In the genomic region with DNA sequence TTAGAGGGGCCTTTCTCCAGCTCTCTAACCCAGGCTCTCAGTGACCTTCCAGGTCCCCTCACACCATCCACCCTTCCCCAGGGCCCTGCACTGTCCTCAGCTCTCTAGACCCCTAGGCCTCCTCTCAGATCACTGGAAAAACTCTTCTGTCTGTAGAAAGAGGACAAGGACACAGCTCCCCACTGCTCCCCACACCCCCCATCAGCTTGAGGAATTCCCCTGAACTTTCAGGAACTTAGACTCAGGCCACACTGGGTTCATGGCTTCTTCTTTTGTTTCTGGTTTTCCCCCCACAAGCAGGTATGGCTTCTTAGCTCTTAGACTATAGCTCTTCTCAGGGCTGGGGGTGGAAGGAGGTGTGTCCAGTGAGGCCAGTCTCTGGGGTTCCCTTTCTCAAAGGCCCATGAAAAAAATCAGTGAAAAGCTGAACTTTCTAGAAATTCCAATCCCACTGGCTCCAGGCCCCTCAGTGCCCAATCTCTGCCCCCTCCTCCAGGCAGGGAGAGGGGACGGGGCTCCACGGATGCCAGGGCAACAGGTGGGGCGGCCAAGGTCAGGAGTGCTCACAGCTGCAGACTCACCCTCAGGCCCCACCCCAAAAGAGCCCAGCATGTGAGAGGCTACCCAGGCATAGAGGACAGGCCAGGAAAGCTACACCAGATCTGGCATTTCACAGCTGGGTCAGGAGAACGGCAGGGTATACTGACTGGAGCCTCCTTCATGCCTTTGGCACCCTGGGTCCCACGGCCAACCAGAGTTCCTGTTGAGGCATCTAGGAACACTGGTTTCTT, we compare ENCODE assay signal across 11 mouse cellular contexts. TPM values are rescaled to one million over a fixed set of nuclear protein-coding genes. Genes with fewer than 3 reads are reported as not detected.
DNase-seq lines count a peak whose midpoint lies in the region; ATAC-seq and TF ChIP-seq lines count a peak whose summit lies in the region.
"Had no signal": no experiment of that assay in that cellular context is flagged by ENCODE, and none has a peak within 500 bp of the region (broad histone marks: within the 10 kb centered on the region; RNA-seq: fewer than 3 reads in every experiment).

No protein-coding gene starts in this region.

- no peak for DNase-seq in heart, postnatal 25 days (ENCODE audit: low spot score)
- no peak for DNase-seq in lung, postnatal 4 days
- DNase-seq in embryonic facial prominence, embryonic 10.5 days (ENCODE audit: low spot score) = no peak
- DNase-seq in midbrain, embryonic 11.5 days (ENCODE audit: low spot score, missing footprints) = no peak
- DNase-seq in urinary bladder, postnatal 14 days (ENCODE audit: low spot score) = no peak
- DNase-seq: cerebellum, postnatal 14 days had no signal

- peaks cover 22% of the 10 kb centered on the region for H3K4me1 ChIP-seq in heart, embryonic 11.5 days (ENCODE audit: control insufficient read depth, insufficient read depth, low read length)
- H3K4me1 ChIP-seq in lung, embryonic 15.5 days = peaks cover 40% of the 10 kb centered on the region
- H3K4me1 ChIP-seq in embryonic facial prominence, embryonic 10.5 days = peaks cover 62% of the 10 kb centered on the region
- peaks cover 5% of the 10 kb centered on the region for H3K4me1 ChIP-seq in midbrain, embryonic 11.5 days (ENCODE audit: control insufficient read depth, insufficient read depth, low read length)

- H3K4me2 ChIP-seq in heart, embryonic 11.5 days = no peak overlapping the region
- no peak overlapping the region for H3K4me2 ChIP-seq in lung, embryonic 15.5 days
- H3K4me2 ChIP-seq in myocyte (ENCODE audit: low read depth) = no peak overlapping the region
- H3K4me2 ChIP-seq in midbrain, embryonic 11.5 days = no peak overlapping the region
- H3K4me2 ChIP-seq: midbrain, embryonic 12.5 days had no signal

- ATAC-seq in heart, embryonic 11.5 days (replicated peaks; ENCODE audit: insufficient number of reproducible peaks, low FRiP score, low TSS enrichment) = no peak
- ATAC-seq in lung, embryonic 15.5 days (ENCODE audit: borderline replicate concordance, extremely low read depth, low FRiP score, low TSS enrichment) = no peak
- no peak for ATAC-seq in midbrain, embryonic 11.5 days (ENCODE audit: low FRiP score)
- ATAC-seq: forebrain, embryonic 14.5 days had no signal

- H3K9me3 ChIP-seq in heart, embryonic 11.5 days (replicated peaks; ENCODE audit: control insufficient read depth, low read length) = no peaks in the 10 kb centered on the region
- no peaks in the 10 kb centered on the region for H3K9me3 ChIP-seq in lung, embryonic 15.5 days
- H3K9me3 ChIP-seq in embryonic facial prominence, embryonic 10.5 days = no peaks in the 10 kb centered on the region; the same call in 1 of the 2 replicates
- no peaks in the 10 kb centered on the region for H3K9me3 ChIP-seq in midbrain, embryonic 11.5 days (ENCODE audit: control insufficient read depth, low read length)
- H3K9me3 ChIP-seq: midbrain, embryonic 12.5 days had no signal

- no peak overlapping the region for H3K9ac ChIP-seq in heart, embryonic 11.5 days (ENCODE audit: low read depth, low read length)
- H3K9ac ChIP-seq in lung, embryonic 15.5 days = no peak overlapping the region
- no peak overlapping the region for H3K9ac ChIP-seq in midbrain, embryonic 11.5 days (ENCODE audit: low read length)
- H3K9ac ChIP-seq: midbrain, embryonic 12.5 days had no signal

- H3K27me3 ChIP-seq in heart, embryonic 11.5 days (ENCODE audit: control insufficient read depth, insufficient read depth, low read length) = no peaks in the 10 kb centered on the region
- no peaks in the 10 kb centered on the region for H3K27me3 ChIP-seq in lung, embryonic 15.5 days
- H3K27me3 ChIP-seq in embryonic facial prominence, embryonic 10.5 days (replicated peaks; ENCODE audit: low read depth, poor library complexity, severe bottlenecking) = no peaks in the 10 kb centered on the region
- H3K27me3 ChIP-seq in myocyte (ENCODE audit: control insufficient read depth, insufficient read depth, insufficient read length) = no peaks in the 10 kb centered on the region
- no peaks in the 10 kb centered on the region for H3K27me3 ChIP-seq in midbrain, embryonic 11.5 days (ENCODE audit: control insufficient read depth, insufficient read depth, low read length)
- H3K27me3 ChIP-seq: midbrain, embryonic 12.5 days had no signal

- peaks cover 50% of the 10 kb centered on the region for H3K79me2 ChIP-seq in myocyte (ENCODE audit: control insufficient read depth, insufficient read depth)

- intact Hi-C loops in heart, postnatal 25 days (cut with DNase I) = no loop called here

- H3K4me3 ChIP-seq in heart, embryonic 11.5 days (ENCODE audit: low read depth, low read length) = no peak overlapping the region
- H3K4me3 ChIP-seq in lung, embryonic 15.5 days = no peak overlapping the region
- no peak overlapping the region for H3K4me3 ChIP-seq in embryonic facial prominence, embryonic 10.5 days
- no peak overlapping the region for H3K4me3 ChIP-seq in myocyte
- H3K4me3 ChIP-seq in midbrain, embryonic 11.5 days (ENCODE audit: low read depth, low read length) = no peak overlapping the region
- H3K4me3 ChIP-seq: midbrain, embryonic 12.5 days had no signal

- WGBS in heart, embryonic 11.5 days (ENCODE audit: insufficient replicate concordance) = 71% methylated on average over 5 of the region's 5 CpGs
- 52% methylated on average over 5 of the region's 5 CpGs for WGBS in lung, embryonic 15.5 days
- 52% methylated on average over 5 of the region's 5 CpGs for WGBS in embryonic facial prominence, embryonic 10.5 days
- WGBS in midbrain, embryonic 11.5 days = 59% methylated on average over 5 of the region's 5 CpGs

- no peak for TF ChIP-seq POLR2A in myocyte (IDR thresholded peaks at IDR 0.05; ENCODE audit: insufficient read length, low read depth)

- H3ac ChIP-seq in myocyte (ENCODE audit: control insufficient read depth, insufficient read length) = no peak overlapping the region

- H3K36me3 ChIP-seq in heart, embryonic 11.5 days (ENCODE audit: control insufficient read depth, insufficient read depth, low read length) = no peaks in the 10 kb centered on the region
- H3K36me3 ChIP-seq in lung, embryonic 15.5 days = no peaks in the 10 kb centered on the region
- peaks cover under 1% of the 10 kb centered on the region; the same call in 1 of the 2 replicates for H3K36me3 ChIP-seq in embryonic facial prominence, embryonic 10.5 days (replicated peaks)
- no peaks in the 10 kb centered on the region for H3K36me3 ChIP-seq in myocyte (ENCODE audit: control insufficient read depth, insufficient read depth)
- no peaks in the 10 kb centered on the region for H3K36me3 ChIP-seq in midbrain, embryonic 11.5 days (ENCODE audit: control insufficient read depth, insufficient read depth, low read length)
- H3K36me3 ChIP-seq: midbrain, embryonic 12.5 days had no signal

- 0 out of 2 replicates have a peak overlapping the region, but pooled peaks have one; percentile 15 for H3K27ac ChIP-seq in heart, embryonic 11.5 days (ENCODE audit: low read depth, low read length)
- peak overlapping the region; percentile 30; the same call in 1 of the 2 replicates for H3K27ac ChIP-seq in lung, embryonic 15.5 days
- H3K27ac ChIP-seq in embryonic facial prominence, embryonic 10.5 days (replicated peaks) = peak overlapping the region; percentile 72
- H3K27ac ChIP-seq in midbrain, embryonic 11.5 days (ENCODE audit: low read depth, low read length) = no peak overlapping the region
- H3K27ac ChIP-seq: midbrain, embryonic 12.5 days had no signal

TF ChIP-seq in myocyte, 11 proteins besides CTCF, POLR2A, EP300 and RAD21:
- no peak for TF ChIP-seq MAX (IDR thresholded peaks at IDR 0.05; ENCODE audit: low read depth)
- TF ChIP-seq MYOG (IDR thresholded peaks at IDR 0.05; ENCODE audit: control insufficient read depth in 1 of 3, insufficient read depth in 1 of 3, insufficient read length in 2 of 3, low read depth in 2 of 3) = peak in 2 of 3 experiments; percentile 65 to 93
- TF ChIP-seq TCF3 (IDR thresholded peaks at IDR 0.05; ENCODE audit: insufficient read length, low read depth) = peak; percentile 22
- peak in 2 of 3 experiments; percentile 55 to 89 for TF ChIP-seq MYOD1 (IDR thresholded peaks at IDR 0.05; ENCODE audit: control insufficient read depth in 1 of 3, insufficient read length in 2 of 3, low read depth in 2 of 3)

RNA-seq across cellular contexts. Expression of gene Vav2, which starts 21.5 kb away (rescaled TPM):
- 3.4 and 4.7 TPM in 2 replicates for polyA plus RNA-seq in heart, embryonic 11.5 days (2014; fragmentation: Nextera tagmentation; extraction: Ambion mirVana)
- 10 to 100 TPM; 12.7 to 13.6 TPM for total RNA-seq in heart, postnatal 25 days (2021)
- 9.0 and 9.7 TPM in 2 replicates for polyA plus RNA-seq in lung, embryonic 15.5 days (2015; fragmentation: Nextera tagmentation; extraction: Ambion mirVana)
- 10.3 and 11.3 TPM in 2 replicates for polyA plus RNA-seq in embryonic facial prominence, embryonic 10.5 days (2016; fragmentation: Nextera tagmentation; extraction: Ambion mirVana)
- polyA plus RNA-seq in myocyte (2012; fragmentation: generic; extraction: Trizol) = 14.1 TPM
- 13.7 and 15.0 TPM in 2 replicates for polyA plus RNA-seq in midbrain, embryonic 11.5 days (2014; fragmentation: Nextera tagmentation; extraction: Ambion mirVana)

RNA-seq across cellular contexts. Expression of gene Brd3os, which starts 36.8 kb away (rescaled TPM):
- 3.1 and 3.3 TPM in 2 replicates for polyA plus RNA-seq in heart, embryonic 11.5 days (2014; fragmentation: Nextera tagmentation; extraction: Ambion mirVana)
- total RNA-seq in heart, postnatal 25 days (2021) = 1 to 10 TPM in 1 of 2 experiments, under 1 TPM in 1; 0.70 to 1.3 TPM
- 6.2 and 7.1 TPM in 2 replicates for polyA plus RNA-seq in lung, embryonic 15.5 days (2015; fragmentation: Nextera tagmentation; extraction: Ambion mirVana)
- 8.8 and 8.9 TPM in 2 replicates for polyA plus RNA-seq in embryonic facial prominence, embryonic 10.5 days (2016; fragmentation: Nextera tagmentation; extraction: Ambion mirVana)
- 28.7 TPM for polyA plus RNA-seq in myocyte (2012; fragmentation: generic; extraction: Trizol)
- 15.1 and 16.3 TPM in 2 replicates for polyA plus RNA-seq in midbrain, embryonic 11.5 days (2014; fragmentation: Nextera tagmentation; extraction: Ambion mirVana)
